Mouse (Mus musculus): ENCODE results near the gene Srrt.

The Srrt gene

GRCm38 (mm10) chr5:137263897-137264720, 43.4 kb downstream of the Srrt start:
- no peak for DNase-seq (ENCODE audit: low spot score)

All from layer of hippocampus, adult 11-12 months (tissue).